Mouse (Mus musculus) MEL (cell line): ENCODE measurements at regions not wholly inside any gene's neighbourhood (a gene's known extent, or its start where the extent isn't known, plus 50 kb on each side); places are given as distances from the start of the nearest gene placed in this dataset.

Experiments used
- DNase-seq: peaks from one replicate; pipeline ENCODE4 v3.0.0; 2011; ENCODE audit warnings: low read depth, low spot score
- H3K27ac ChIP-seq: 2 replicates; pipeline ENCODE4 v1.5.1; 2012; ENCODE audit warnings: low read depth, mild to moderate bottlenecking, control low read depth, low read length, moderate library complexity; ENCODE audit not compliant: control insufficient read depth
- H3K27me3 ChIP-seq, 2 experiments: fragments of 150-350 bp in 1 of 2; sonication (generic) in 1 of 2; 2 replicates each; pipeline ENCODE4 v1.6.1; 2012; ENCODE audit warnings: low read length in 2 of 2, mild to moderate bottlenecking in 2 of 2, improper control_type of control experiment in 1 of 2, moderate library complexity in 1 of 2; ENCODE audit not compliant: insufficient read depth in 2 of 2, control insufficient read depth in 1 of 2
- H3K36me3 ChIP-seq, 2 experiments: 2 replicates each; pipeline ENCODE4 v1.6.1; 2012 to 2014; ENCODE audit warnings: low read length in 2 of 2, improper control_type of control experiment in 1 of 2, inconsistent platforms in 1 of 2, mild to moderate bottlenecking in 1 of 2; ENCODE audit not compliant: insufficient read depth in 2 of 2, control insufficient read depth in 1 of 2
- H3K4me1 ChIP-seq, 2 experiments: fragments of 150-350 bp in 1 of 2; sonication (generic) in 1 of 2; 2 replicates each; pipeline ENCODE4 v1.6.1; 2012; ENCODE audit warnings: low read length in 2 of 2, improper control_type of control experiment in 1 of 2, mild to moderate bottlenecking in 1 of 2; ENCODE audit not compliant: insufficient read depth in 2 of 2, control insufficient read depth in 1 of 2
- H3K4me3 ChIP-seq, 2 experiments: fragments of 150-350 bp in 1 of 2; sonication (generic) in 1 of 2; 2 replicates each; pipeline ENCODE4 v1.5.1; 2012; ENCODE audit warnings: low read depth in 2 of 2, low read length in 2 of 2, mild to moderate bottlenecking in 2 of 2, moderate library complexity in 2 of 2, control low read depth in 1 of 2, improper control_type of control experiment in 1 of 2; ENCODE audit not compliant: control insufficient read depth in 1 of 2, insufficient read depth in 1 of 2
- H3K79me2 ChIP-seq: 2 replicates; pipeline ENCODE4 v1.6.1; 2012; ENCODE audit warnings: mild to moderate bottlenecking, low read length, moderate library complexity; ENCODE audit not compliant: control insufficient read depth, poor library complexity, insufficient read depth
- H3K9ac ChIP-seq: 2 replicates; pipeline ENCODE4 v1.6.1; 2012; ENCODE audit warnings: low read depth, mild to moderate bottlenecking, control low read depth, low read length, moderate library complexity; ENCODE audit not compliant: control insufficient read depth, poor library complexity, severe bottlenecking
- H3K9me3 ChIP-seq: fragments of 150-350 bp; sonication (generic); replicated peaks from 2 replicates; pipeline ENCODE4 v1.6.1; 2012; ENCODE audit warnings: mild to moderate bottlenecking, low read length, improper control_type of control experiment, moderate library complexity; ENCODE audit not compliant: insufficient read depth
- ELF1 ChIP-seq: IDR thresholded peaks from 2 replicates; pipeline ENCODE4 v1.6.1; 2014; ENCODE audit warnings: low read depth, mild to moderate bottlenecking, inconsistent platforms, low read length, improper control_type of control experiment, moderate library complexity
- EP300 ChIP-seq, 2 experiments: IDR thresholded peaks; 2 replicates each; pipeline ENCODE4 v1.6.1; 2011; ENCODE audit warnings: improper control_type of control experiment in 2 of 2, low read length in 2 of 2, low read depth in 1 of 2, mild to moderate bottlenecking in 1 of 2
- ETS1 ChIP-seq: IDR thresholded peaks from 2 replicates; pipeline ENCODE4 v1.6.1; 2012; ENCODE audit warnings: low read depth, mild to moderate bottlenecking, inconsistent platforms, low read length, improper control_type of control experiment, moderate library complexity
- GATA1 ChIP-seq: IDR thresholded peaks from 2 replicates; pipeline ENCODE4 v1.6.1; 2011; ENCODE audit warnings: low read depth, low read length, improper control_type of control experiment
- JUND ChIP-seq: IDR thresholded peaks from 2 replicates; pipeline ENCODE4 v1.6.1; 2011; ENCODE audit warnings: low read depth, mild to moderate bottlenecking, improper control_type of control experiment, low read length
- MAZ ChIP-seq: IDR thresholded peaks from 2 replicates; pipeline ENCODE4 v1.6.1; 2012; ENCODE audit warnings: low read depth, mild to moderate bottlenecking, inconsistent platforms, low read length, improper control_type of control experiment
- MEF2A ChIP-seq: IDR thresholded peaks from 2 replicates; pipeline ENCODE4 v1.6.1; 2014; ENCODE audit warnings: low read depth, mild to moderate bottlenecking, inconsistent platforms, low read length, improper control_type of control experiment; ENCODE audit not compliant: poor library complexity, insufficient replicate concordance, severe bottlenecking; ENCODE audit errors: extremely low read depth
- MXI1 ChIP-seq: IDR thresholded peaks from 2 replicates; pipeline ENCODE4 v1.6.1; 2011; ENCODE audit warnings: mild to moderate bottlenecking, low read depth, low read length, improper control_type of control experiment
- MYC ChIP-seq: IDR thresholded peaks from 2 replicates; pipeline ENCODE4 v1.6.1; 2011; ENCODE audit warnings: low read depth, mild to moderate bottlenecking, low read length, improper control_type of control experiment, moderate library complexity
- RCOR1 ChIP-seq: IDR thresholded peaks from 2 replicates; pipeline ENCODE4 v1.6.1; 2012; ENCODE audit warnings: low read depth, mild to moderate bottlenecking, inconsistent platforms, low read length, improper control_type of control experiment
- TAL1 ChIP-seq: IDR thresholded peaks from 2 replicates; pipeline ENCODE4 v1.6.1; 2012; ENCODE audit warnings: mild to moderate bottlenecking, inconsistent platforms, low read length, moderate library complexity, mixed read lengths
- ZKSCAN1 ChIP-seq: IDR thresholded peaks from 2 replicates; pipeline ENCODE4 v1.6.1; 2012; ENCODE audit warnings: low read depth, mild to moderate bottlenecking, inconsistent platforms, low read length, improper control_type of control experiment, moderate library complexity

GRCm38 (mm10) chr12:65594075-65594474 lies 368.8 kb downstream of the Wdr20rt start:
- no peak overlapping the region for H3K4me3 ChIP-seq
- H3K27ac ChIP-seq: no peak overlapping the region
- H3K36me3 ChIP-seq: no peaks in the 10 kb centered on the region
- H3K9ac ChIP-seq: no peak overlapping the region
- TF ChIP-seq MXI1 (no peak), TAL1 (no peak), JUND (no peak), MEF2A (no peak)
- H3K9me3 ChIP-seq: no peaks in the 10 kb centered on the region
- no peaks in the 10 kb centered on the region for H3K4me1 ChIP-seq
- H3K27me3 ChIP-seq: no peaks in the 10 kb centered on the region
- H3K79me2 ChIP-seq: no peaks in the 10 kb centered on the region
- no peak for DNase-seq

GRCm38 (mm10) chr12:65644232-65644631 lies 418.9 kb downstream of the Wdr20rt start:
- Histone ChIP-seq H3K9ac (no peak overlapping the region), H3K27me3 (no peaks in the 10 kb centered on the region), H3K9me3 (no peaks in the 10 kb centered on the region), H3K79me2 (no peaks in the 10 kb centered on the region), H3K4me3 (no peak overlapping the region), H3K4me1 (peaks cover 0 to 3% of the 10 kb centered on the region in 2 experiments; a peak in 2 of 4 replicates), H3K27ac (peak overlapping the region; percentile 53; the same call in 1 of the 2 replicates), H3K36me3 (peaks cover 0 to 6% of the 10 kb centered on the region in 2 experiments; a peak in 2 of 4 replicates)
- peak; percentile 79 for DNase-seq
- TF ChIP-seq ETS1: 0 out of 2 replicates have a peak, but pooled peaks have one; percentile 13
- no peak for TF ChIP-seq MAZ
- TF ChIP-seq ELF1: peak; percentile 21; the same call in 1 of the 2 replicates
- peak; percentile 71 to 81 for TF ChIP-seq EP300 (IDR thresholded peaks at IDR 0.05; ENCODE audit: low read depth in 1 of 2, low read length in 2 of 2)
- TF ChIP-seq RCOR1: peak; percentile 55
- peak; percentile 54 for TF ChIP-seq GATA1

GRCm38 (mm10) chr12:65656772-65657171 lies 431.5 kb downstream of the Wdr20rt start:
- DNase-seq: peak; percentile 82
- Histone ChIP-seq H3K9ac (no peak overlapping the region), H3K4me1 (peaks cover 0 to 4% of the 10 kb centered on the region in 2 experiments; a peak in 2 of 4 replicates), H3K79me2 (no peaks in the 10 kb centered on the region), H3K36me3 (peaks cover 0 to 11% of the 10 kb centered on the region in 2 experiments; a peak in 2 of 4 replicates), H3K9me3 (no peaks in the 10 kb centered on the region), H3K27me3 (no peaks in the 10 kb centered on the region), H3K4me3 (no peak overlapping the region), H3K27ac (peak overlapping the region; percentile 83)
- TF ChIP-seq ZKSCAN1 (no peak), MYC (peak; percentile 54; the same call in 1 of the 2 replicates), GATA1 (peak; percentile 75), EP300 (IDR thresholded peaks at IDR 0.05; ENCODE audit: low read depth in 1 of 2, low read length in 2 of 2) (peak; percentile 51 to 70; a peak in 3 of 4 replicates)
